In the genomic region with DNA sequence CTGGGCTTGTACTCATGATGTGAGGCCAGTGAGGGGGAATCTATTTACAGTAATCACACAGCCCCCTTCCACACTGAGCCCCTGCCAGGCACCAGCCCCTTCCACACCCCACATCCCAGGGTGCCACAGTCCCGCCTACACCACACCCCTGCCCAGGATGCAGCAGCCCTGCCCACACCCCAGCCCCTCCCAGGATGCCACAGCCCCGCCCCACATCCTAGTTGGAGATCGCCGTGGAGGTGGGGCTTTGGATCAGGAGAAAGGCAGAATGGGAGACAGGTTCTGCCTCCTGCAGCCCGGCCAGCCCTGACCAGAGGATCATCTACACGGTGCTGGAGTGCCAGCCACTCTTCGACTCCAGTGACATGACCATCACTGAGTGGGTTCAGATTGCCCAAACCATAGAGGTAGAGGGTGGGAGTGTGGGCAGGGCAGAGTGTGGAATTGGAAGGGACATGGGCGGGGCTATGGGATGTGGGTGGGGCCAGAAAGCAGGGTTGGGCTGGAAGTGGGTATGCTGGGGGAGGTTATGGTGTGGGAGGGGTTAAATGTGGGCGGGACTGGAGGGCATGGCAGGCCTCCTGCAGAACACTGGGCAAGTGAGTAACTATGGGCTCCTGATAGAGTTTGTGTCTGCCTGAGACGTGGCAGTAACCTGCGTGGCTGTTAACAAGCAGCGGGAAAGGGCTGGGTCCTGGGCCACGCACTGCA, we compare ENCODE assay signal across 9 mouse cellular contexts. TPM values are rescaled to one million over a fixed set of nuclear protein-coding genes. Genes with fewer than 3 reads are reported as not detected.
DNase-seq lines count a peak whose midpoint lies in the region; ATAC-seq lines count a peak whose summit lies in the region.
"Had no signal": no experiment of that assay in that cellular context is flagged by ENCODE, and none has a peak within 500 bp of the region (broad histone marks: within the 10 kb centered on the region; RNA-seq: fewer than 3 reads in every experiment).

No protein-coding gene starts in this region.

- no peak overlapping the region for H3K4me2 ChIP-seq in kidney, embryonic 15.5 days
- no peak overlapping the region for H3K4me2 ChIP-seq in intestine, embryonic 14.5 days (ENCODE audit: low read length)

- ATAC-seq in kidney, embryonic 15.5 days (replicated peaks; ENCODE audit: low FRiP score), result peak; percentile 30; the same call in 1 of the 2 replicates
- ATAC-seq in intestine, embryonic 14.5 days (replicated peaks; ENCODE audit: low FRiP score, low TSS enrichment, low read depth), result peak; percentile 24
- ATAC-seq: Patski had no signal

- peaks cover 24% of the 10 kb centered on the region for H3K4me1 ChIP-seq in kidney, embryonic 15.5 days
- no peaks in the 10 kb centered on the region; the same call in 1 of the 2 replicates for H3K4me1 ChIP-seq in intestine, embryonic 14.5 days (replicated peaks; ENCODE audit: control insufficient read depth, insufficient read depth, low read length)

- H3K27me3 ChIP-seq in kidney, embryonic 15.5 days, result peaks cover 35% of the 10 kb centered on the region; the same call in 1 of the 2 replicates
- H3K27me3 ChIP-seq in intestine, embryonic 14.5 days (replicated peaks; ENCODE audit: control insufficient read depth, insufficient read depth, low read length), result no peaks in the 10 kb centered on the region

- H3K9ac ChIP-seq in kidney, embryonic 15.5 days, result no peak overlapping the region
- no peak overlapping the region for H3K9ac ChIP-seq in intestine, embryonic 14.5 days (ENCODE audit: low read length)

- H3K4me3 ChIP-seq in kidney, embryonic 15.5 days (replicated peaks), result no peak overlapping the region
- no peak overlapping the region for H3K4me3 ChIP-seq in intestine, embryonic 14.5 days (ENCODE audit: low read depth, low read length)

- H3K9me3 ChIP-seq in kidney, embryonic 15.5 days (replicated peaks), result no peaks in the 10 kb centered on the region
- H3K9me3 ChIP-seq in intestine, embryonic 14.5 days (ENCODE audit: control insufficient read depth, low read length), result no peaks in the 10 kb centered on the region

- WGBS in kidney, embryonic 15.5 days, result 18% methylated on average over 13 of the region's 13 CpGs
- 21% methylated on average over 13 of the region's 13 CpGs for WGBS in intestine, embryonic 14.5 days

- no peaks in the 10 kb centered on the region for H3K36me3 ChIP-seq in kidney, embryonic 15.5 days
- no peaks in the 10 kb centered on the region for H3K36me3 ChIP-seq in intestine, embryonic 14.5 days (ENCODE audit: control insufficient read depth, insufficient read depth, low read length)

- no peak for DNase-seq in kidney, postnatal 10 days
- DNase-seq in 416B (ENCODE audit: low read depth) (peak; percentile 54), MN1 (ENCODE audit: low spot score) (peak; percentile 63)
- DNase-seq in intestine, embryonic 14.5 days (ENCODE audit: low spot score), result no peak
- no peak for DNase-seq in adrenal gland, postnatal 4 days (ENCODE audit: low spot score in 2 of 2)
- no peak for DNase-seq in c-Kit-positive CD71-positive TER-119-positive erythroid progenitor cells, embryonic 14.5 days (ENCODE audit: low spot score)
- no peak for DNase-seq in natural killer cell, adult 2 months (ENCODE audit: low spot score in 2 of 2)

- no peak overlapping the region for H3K27ac ChIP-seq in kidney, embryonic 15.5 days
- H3K27ac ChIP-seq in intestine, embryonic 14.5 days (ENCODE audit: low read depth), result no peak overlapping the region

RNA-seq across cellular contexts. Expression of a gene that starts 6.4 kb away (rescaled TPM):
- polyA plus RNA-seq in kidney, embryonic 15.5 days (2015; fragmentation: Nextera tagmentation; extraction: Ambion mirVana), result 1.9 and 3.1 TPM in 2 replicates
- polyA plus RNA-seq in intestine, embryonic 14.5 days (2014; fragmentation: Nextera tagmentation; extraction: Ambion mirVana), result 16.6 and 16.9 TPM in 2 replicates
- 1 to 10 TPM; 1.6 to 3.5 TPM for total RNA-seq in adrenal gland, postnatal 4 days (2021)

RNA-seq across cellular contexts. Expression of a gene that starts 33.2 kb away (rescaled TPM):
- 3.6 and 4.5 TPM in 2 replicates for polyA plus RNA-seq in kidney, embryonic 15.5 days (2015; fragmentation: Nextera tagmentation; extraction: Ambion mirVana)
- 2.6 and 3.6 TPM in 2 replicates for polyA plus RNA-seq in intestine, embryonic 14.5 days (2014; fragmentation: Nextera tagmentation; extraction: Ambion mirVana)
- total RNA-seq in adrenal gland, postnatal 4 days (2021), result 10 to 100 TPM; 38.1 to 39.2 TPM

Comparison
In these comparisons a context has a peak if more than half of its experiments do, and no peak if none do; other contexts are left out.
1. DNase-seq: peak in 416B (single experiment) and MN1 (single experiment); none in kidney, postnatal 10 days (single experiment), intestine, embryonic 14.5 days (single experiment), adrenal gland, postnatal 4 days (0 of 2), c-Kit-positive CD71-positive TER-119-positive erythroid progenitor cells, embryonic 14.5 days (single experiment) and natural killer cell, adult 2 months (0 of 2).